Mouse (Mus musculus) induced T-regulatory cell, adult 2 months (primary cell): ENCODE measurements around the gene Sun2.

Experiments
- DNase-seq: peaks from one replicate; pipeline ENCODE4 v3.0.0-alpha.2; 2012; ENCODE audit warnings: low read depth

The Sun2 gene

DNA sequence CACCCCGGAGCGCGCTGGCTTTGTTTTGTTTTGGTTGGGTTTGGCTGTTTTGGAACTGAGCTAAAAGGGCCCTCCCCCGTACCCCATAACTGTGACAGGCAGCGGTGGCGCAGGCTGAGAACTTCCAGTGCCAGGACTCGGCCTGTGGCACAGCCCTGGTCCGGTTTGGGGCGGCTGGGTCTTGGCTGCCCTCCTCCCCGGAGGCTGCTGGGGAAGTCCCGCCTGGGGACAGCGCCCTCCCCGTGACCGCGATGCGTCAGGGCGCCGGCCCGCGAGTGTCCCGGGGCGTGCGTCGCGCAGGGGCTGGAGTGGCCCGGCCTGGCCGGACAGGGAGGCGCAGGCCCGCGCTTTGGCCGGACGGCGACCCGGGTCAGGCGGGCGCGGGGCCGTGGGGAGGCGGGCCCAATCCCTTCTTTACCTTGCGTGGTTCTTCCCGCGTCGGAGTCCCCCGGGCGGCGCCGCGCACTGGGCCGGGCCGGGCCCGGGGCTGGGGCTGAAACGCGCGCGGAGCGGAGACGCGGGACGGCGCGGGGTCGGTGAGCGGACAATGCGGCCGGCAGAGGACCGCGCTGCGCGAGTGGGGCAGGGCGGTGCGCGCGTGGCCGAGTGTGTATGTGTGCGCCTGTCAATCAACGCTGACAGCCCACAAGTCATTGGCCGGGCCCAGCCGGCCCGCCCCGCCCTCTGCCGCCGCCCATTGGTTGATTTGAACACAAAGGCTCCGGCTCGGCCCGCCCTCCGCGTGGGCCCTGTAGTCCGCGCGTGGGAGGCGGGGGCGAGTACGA is at the start of gene Sun2:
Gene Sun2 (minus strand): TSS at position 616 of the 785 bp plus-strand sequence.
- peak; percentile 93 for DNase-seq

DNA sequence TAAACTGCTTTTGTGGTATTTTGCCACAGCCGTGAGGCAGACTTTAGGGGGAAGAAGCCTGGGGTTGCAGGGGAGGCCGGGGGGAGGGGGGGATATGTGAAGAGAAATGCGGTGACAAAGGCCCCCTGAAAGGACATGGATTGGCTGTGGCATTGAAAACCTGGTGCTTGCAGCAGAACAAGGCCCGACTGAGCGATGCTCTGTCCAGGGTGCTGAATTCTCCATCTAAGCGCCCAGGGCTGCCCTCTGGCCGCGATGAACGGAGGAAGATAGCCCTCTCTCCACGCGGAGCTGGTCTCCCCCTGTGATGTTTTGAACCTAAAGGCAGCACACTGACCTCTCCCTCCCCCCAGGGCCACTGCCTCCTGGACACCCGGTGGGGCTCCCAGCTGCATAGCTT is 49.2 kb upstream of the Sun2 start:
- peak; percentile 71 for DNase-seq

DNA sequence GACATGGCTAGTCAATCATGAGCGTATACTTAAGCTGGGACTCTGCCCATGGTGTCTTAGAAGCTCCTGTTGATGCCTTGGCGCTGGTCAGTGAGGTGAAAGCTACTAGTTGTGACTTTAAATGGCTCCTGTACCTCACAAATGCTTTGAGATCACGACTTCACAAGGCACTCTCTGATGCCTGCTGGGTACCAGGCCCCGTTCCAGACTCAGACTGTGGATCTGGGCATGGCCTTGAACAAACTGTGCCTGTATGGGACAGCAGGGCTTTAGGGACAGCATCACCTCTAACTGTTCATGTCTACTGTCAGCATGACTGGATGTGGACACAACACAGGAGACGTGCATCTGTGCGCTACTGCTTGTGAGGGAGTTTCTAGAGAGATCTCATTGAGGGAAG is 48.6 kb upstream of the Sun2 start:
- no peak for DNase-seq

DNA sequence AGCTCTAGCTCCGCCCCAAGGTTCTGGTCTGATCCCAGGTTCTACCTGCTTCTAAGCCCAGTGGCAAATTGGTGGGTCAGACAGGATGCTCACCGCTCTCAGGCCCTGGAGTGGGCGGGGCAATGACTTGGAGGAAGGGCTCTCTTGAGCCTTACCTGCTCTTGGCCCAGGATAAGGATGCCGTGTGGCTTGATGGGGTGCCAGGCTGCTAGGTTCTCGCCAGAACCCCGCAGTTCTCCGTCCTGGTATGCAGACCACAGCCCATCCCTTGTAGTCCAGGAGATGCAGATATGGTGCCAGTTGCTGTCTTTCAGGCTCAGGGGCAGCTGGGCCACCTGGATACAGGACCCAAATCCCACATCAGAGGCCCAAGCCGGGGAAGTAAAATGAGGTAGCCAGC is 47.8 kb upstream of the Sun2 start:
- no peak for DNase-seq

DNA sequence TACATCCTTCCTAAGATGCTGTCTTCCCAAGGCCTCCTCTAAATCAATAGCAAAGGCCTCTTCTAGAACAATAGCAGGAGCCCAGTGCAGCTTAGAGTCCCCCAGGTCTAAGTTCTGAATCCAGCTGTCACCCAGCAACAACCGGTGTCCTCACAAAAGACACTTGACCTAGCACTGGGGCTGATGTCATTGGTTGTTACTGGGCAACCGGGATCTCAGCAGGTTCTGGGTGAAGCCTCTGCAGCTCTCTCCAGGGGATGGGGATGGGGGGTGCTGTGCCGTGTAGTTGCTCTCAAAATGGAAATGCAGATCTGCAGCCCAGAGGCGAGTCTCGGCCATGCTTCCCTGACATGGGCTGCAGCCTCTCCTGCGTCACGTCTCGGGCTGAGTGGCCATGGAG is 45.5 kb upstream of the Sun2 start:
- DNase-seq = no peak

DNA sequence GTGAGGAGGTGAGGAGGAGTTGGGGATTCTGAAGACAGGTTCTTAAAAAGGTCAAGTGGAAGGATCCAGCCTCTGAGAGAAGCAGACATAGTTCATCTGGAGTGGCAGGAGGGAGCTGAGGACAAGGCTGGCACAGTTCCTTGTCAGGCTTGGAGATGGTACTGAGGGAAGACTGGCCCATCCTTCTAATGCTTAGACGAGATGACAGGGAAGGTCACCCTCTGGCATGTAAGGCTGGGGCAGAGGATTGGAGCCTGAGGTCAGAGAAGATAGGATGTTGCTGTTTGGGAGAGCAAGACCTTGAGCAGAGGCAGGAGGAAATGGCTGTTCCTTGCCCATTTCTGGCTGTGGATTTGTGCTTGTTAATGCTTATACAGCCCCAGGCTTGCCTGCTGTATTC is 42.7 kb upstream of the Sun2 start:
- DNase-seq = no peak

DNA sequence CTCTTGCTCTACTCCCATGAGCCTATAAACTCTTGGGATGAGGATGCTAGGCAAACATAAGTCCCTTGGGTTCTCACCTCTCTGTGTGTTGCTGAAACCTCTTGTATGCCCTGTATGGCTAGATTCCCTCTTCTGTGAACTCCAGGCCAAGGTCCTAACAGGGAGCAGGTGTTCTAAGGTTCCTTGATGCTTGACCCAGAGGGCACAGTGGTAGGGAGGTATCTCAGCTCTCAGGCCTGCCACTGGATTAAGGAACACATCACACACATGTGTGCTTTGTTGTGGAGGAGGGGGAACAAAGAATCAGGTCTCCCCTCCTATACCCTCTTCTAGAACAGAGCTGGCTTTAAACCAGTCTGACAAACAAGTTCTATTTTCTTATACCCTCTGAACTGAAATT is 35.4 kb upstream of the Sun2 start, which contains the start of gene Dnal4:
Gene Dnal4 (minus strand): TSS at position 101 of the 400 bp plus-strand sequence.
- no peak for DNase-seq

DNA sequence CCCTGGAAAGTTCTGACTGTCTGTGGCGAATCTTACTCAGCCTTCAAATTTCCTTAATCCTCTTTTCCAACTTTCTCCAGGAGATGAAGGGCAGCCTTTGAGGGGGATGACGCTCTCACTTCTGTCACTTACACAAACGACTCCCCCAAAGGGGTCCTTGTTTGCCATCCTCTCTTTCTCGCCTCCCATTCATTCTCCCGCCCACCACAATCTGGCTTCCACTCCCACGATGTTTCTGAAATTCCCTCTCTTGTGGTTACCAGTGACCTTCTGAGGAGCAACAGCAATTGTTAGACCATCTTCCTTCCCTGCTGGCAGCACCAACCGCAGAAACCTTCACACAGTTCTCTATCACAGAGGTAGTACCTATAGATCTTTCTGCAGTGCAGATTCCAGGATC is 33.3 kb upstream of the Sun2 start:
- peak; percentile 10 for DNase-seq

DNA sequence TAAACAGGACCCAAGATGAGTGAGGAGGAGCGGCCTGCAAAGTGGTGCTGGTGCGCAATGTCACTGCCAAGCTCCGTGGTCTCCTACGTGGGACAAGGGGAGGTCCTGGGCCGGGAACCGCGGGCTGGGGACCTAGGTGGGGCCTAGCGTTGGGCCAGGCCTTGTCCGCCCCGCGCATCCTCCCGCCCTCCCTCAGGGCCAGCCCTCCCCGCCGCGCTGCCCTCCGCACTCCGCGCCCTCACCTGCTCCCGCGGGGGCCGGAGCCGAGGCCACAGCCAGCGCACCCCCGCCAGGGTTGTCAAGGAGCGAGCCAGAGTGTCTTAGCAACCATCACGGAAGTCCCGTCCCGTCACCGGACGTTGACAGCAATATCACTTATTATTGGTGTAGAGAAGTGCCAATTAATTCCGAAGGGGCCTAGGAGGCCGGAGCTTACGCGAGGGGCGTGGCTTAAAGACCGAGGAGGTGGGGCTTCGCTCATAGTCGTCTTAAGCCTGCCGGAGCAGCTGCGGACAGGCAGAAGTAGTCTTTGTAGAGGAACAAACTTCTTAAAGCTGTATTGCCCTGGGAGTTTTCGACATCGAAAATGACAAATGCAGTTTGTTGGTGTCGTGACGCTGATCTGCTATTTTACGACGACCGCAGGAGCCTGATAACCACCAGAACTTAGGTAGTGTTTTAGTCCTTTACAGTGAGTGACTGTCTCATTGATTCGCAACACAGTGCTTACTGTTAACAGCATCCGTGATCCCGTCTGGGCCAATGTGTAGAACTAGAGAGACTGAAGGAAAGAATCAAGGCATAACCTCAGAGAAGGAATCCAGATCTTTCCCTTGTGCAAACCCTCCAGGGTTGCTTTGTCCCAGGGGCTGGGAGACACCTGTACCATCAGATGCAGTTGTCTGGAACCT is 32.0 kb upstream of the Sun2 start:
- DNase-seq = peak; percentile 99

DNA sequence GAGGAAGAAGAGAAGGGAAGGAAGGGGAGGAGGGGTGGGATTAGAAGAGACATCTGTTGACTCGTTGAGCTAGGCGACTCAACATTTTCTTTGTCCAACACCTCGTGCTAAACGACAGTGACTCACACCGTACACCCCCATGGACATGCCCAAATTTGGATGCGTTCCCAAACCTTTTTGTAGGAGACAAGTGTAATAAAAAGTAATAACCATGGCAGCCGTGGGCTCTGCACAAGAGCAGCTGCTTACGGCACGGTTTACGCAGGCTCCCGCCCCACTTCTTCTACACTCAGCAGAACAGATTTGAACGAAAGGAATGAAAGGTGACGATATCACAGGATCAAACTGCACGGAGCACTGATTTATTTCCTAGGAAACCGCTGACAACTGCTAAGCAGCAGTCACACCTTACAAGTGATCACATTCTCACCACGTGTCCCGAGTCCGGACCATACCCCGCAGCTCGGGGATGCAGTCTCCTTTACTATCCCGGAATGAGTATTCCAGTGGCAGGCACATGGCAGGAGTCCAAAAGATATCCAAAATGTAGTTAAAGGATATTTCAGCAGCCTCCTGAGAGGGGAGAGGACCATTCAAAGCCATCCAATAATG is 28.4 kb upstream of the Sun2 start:
- no peak for DNase-seq

DNA sequence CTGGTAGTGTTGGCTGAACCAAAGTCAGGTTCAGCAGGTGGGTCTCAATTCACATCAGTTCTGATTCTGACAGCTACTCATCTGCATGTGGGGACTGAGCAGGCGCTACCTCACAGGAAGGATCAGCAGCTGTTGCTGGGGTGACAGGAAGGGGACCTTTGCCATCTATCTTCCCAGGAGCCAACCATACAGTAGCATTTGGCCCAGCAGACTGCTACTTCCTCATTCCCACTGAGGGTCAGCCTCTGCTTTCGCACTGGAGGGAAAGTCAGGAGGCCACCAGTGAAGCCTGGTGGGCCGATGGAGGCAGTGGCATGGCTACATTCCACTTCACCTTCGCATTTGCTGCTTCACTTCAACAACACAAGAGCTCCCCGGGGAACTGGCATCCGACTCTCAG is 26.0 kb upstream of the Sun2 start:
- no peak for DNase-seq

DNA sequence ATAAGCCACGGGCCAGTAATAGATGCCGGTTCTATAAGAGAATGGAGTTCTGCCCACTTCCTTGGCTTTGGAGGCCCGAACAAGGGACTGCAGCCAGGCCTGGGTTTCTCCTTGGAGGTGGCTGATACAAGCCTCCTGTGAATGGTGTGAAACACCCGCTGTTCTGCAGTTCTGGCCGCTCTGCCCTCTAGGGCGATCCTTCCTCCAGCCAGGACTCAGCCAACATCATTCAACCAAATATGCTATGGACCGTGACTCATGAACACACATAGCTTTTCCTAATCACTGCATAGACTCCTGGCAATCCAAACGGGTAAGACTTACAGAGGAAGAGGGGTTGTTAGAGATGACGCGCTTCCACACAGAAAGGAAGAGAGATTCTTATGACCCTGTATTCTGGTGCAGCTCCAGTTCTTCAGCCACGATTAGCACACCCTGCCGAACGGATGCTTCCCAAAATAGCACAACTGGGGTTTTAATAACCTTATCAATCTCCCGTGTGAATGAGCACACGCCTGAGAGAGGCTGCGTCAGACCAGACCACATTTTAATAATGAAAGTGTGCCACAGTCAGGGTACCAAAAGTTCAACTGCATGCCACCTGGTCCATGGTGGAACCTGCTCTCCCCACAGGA is 25.1 kb upstream of the Sun2 start:
- no peak for DNase-seq

DNA sequence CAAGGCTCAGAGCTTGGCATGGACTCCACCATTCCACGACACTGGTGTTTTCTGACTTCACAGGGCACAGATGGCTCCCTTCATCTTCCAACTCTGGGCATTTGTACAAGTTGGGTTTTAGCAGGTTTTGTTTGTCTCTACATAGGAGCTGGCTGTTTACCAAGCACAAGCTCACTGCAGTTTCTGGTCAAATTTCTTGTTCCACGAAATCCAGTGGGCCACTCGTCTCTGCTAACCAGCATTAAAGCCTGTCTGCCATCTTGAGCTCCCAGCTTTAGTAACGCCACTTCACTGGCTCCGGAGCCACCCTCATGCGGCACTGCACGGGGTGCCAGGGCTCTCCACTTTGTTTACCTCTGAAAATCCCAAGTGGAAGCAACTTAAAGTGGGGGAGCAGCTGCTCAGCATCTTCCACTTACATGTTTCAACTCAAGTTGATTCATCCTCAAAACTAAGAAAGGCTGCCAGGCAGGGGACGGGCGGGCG is 24.3 kb upstream of the Sun2 start:
- DNase-seq = no peak

DNA sequence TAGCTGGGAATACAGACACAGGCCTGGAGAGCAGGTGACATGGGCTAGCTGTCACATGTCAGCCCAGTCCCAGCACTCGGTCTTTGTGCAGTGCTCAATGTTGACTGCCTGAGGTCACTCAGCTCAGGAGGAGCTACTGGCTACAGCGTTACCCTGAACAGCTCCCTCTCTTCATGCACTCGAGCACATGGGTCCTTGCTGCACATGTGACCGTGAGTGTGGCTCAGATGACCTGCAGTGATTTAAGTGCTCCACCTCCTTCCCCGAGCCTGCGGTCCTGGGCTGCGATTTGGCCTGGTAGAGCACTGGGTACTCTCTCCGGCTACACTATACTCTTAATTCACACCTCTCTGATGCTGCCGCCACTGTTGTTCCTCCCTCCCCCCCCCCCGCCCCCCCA is 23.8 kb upstream of the Sun2 start:
- no peak for DNase-seq

DNA sequence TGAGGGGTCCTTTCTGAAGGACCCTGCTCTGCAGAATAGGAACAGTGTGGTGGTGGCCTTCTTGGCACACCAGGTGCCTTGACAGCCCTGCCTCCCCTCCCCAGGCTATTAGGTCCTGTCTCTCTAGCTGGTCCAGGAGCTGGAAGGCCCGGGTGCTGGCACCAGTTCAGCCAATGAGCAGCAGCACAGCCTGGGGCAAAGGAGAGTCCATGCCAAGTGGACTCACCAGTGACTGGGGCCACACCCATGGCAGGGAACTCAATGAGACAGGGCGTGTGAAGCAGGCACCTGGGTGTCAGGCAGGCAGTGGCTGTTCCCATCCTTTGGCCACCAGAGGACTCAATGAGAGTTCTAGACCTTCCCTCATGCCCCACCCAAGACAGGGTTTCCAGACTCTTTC is 23.0 kb upstream of the Sun2 start:
- DNase-seq = no peak

DNA sequence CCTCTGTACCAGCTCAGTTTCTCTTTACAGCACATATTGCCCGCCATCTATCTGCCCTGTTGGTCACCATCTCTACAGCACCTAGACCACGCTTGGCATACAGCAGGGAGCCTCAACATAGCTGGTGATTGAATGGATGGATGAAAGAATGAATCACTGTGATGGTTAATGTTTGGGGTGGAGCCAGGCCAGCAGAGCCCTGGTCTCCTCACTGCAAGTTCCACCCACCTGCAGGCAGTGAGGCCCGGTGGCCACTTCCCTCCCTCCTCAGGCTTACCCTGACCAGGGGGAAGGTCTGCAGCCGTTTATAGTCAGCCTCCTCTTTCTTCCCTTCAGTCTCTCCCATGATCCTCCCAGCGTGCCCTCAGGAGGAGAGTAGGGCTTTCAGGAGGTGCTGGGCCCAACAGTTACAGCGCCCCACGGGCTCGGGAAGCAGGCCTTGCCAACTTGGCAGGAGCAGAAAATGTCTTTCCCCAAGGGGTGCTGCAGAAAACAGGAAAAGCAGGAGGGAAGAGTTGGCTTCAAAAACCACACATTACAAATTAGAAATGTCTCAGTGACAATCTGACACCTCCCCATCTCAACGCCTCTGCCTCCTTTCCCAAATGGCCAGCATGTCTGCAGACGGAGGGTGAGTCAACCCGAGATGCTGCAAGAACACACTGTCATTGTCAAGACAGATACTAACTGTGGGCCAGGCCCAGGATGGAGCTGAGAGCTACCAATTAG is 22.4 kb upstream of the Sun2 start:
- no peak for DNase-seq

DNA sequence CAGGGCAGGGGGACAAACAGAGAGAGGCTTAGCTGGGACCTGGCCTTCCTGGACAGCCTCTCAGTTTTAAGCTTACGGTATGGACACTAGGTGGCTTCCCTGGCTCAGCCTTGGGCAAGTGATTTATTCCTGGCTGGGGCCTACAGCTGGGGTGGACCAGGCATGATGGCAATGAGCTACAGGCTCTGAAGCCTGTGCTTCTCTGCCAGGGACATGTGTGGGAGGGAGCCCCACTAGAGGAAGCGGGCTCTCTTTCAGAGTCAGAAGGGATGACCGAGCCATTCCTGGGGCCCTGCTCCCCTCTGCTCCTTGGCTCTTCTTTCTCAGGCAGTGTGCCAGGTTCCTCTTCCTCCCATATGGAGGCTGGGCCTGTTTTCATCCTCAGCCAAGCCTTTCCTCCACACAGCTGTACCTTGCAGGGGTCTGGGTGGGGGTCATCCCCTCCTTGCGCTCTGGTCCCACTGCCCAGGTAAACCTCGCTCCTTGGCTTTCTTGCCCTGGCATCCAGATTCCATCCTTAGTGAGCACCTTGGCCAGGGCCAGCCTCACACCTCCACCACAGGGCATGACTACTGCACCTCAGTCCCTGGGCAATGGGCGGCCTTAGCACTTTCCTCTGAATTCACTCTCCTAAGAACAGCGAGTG is 21.4 kb upstream of the Sun2 start:
- no peak for DNase-seq

DNA sequence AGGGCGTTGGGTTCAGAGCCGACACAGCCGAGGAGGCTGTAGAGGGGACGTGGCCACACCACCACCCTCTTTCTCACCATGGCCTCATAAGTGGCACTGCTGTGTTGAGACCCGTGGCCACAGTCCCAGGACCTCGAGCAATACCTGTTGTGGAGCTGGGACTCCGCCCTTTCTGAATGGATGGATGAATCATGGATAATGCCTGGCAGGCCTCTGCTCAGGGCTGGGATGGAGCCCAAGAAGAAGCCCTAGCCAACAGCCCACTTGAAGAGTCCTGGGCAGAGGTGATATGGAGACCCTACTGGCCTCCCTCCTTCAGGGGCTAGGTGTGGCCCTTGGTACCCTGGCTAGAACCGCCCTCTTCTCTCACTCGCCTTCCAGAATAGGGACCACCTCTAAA is 20.7 kb upstream of the Sun2 start:
- no peak for DNase-seq

DNA sequence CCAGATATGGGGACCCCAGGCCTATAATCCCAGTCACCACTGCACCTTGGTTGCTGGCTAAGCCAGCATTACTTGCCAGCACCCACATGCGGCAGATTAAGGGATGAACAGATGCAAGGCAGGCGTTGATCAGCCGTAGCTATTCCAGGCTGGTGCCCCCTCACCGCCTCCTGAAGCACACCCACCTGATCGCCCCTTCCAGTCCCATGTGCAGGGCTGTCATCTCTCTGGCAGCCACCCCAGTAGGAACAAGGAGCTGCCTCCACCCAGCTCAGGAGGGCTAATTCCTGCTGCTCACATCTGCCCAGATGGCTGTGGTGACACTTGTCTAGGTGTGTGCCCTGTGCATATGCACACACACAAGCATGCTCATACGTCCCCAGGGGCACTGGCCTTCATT is 18.6 kb upstream of the Sun2 start:
- no peak for DNase-seq

DNA sequence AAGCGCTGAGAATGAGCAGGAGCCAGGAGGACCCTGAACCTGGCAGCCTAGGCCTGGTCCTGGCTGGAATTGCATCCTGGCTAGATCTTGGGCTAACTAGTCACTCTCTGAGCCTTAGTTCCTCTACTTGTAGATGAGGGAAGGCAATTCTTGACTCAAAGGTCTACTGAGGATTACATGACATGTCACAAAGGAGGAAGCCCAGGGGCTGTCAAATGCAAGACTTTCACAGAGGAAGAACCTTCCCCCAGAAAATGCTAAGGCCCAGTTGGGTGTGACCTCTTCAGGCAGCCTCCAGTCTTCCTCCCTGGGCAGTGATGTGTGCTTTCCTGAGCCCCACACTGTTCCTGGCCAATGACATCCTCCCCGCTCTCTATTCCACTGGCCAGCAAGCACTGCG is 14.8 kb upstream of the Sun2 start:
- DNase-seq = no peak
